Mouse (Mus musculus) bone marrow macrophage, adult 2 months (primary cell): Measurements from ENCODE around the gene Tenm4. TPM values are rescaled to one million over a fixed set of nuclear protein-coding genes. Genes with fewer than 3 reads are reported as not detected.

Source experiments
- H3K27ac ChIP-seq: 2 replicates; pipeline ENCODE4 v1.5.1; 2012; ENCODE audit warnings: low read depth, low read length; ENCODE audit not compliant: insufficient read depth
- H3K4me1 ChIP-seq: 2 replicates; pipeline ENCODE4 v1.6.1; 2012; ENCODE audit warnings: low read length; ENCODE audit not compliant: control insufficient read depth, insufficient read depth
- H3K4me3 ChIP-seq: 2 replicates; pipeline ENCODE4 v1.5.1; 2012; ENCODE audit warnings: mild to moderate bottlenecking, low read length, moderate library complexity; ENCODE audit not compliant: insufficient read depth
- CTCF ChIP-seq: IDR thresholded peaks from 2 replicates; pipeline ENCODE4 v1.5.1; 2012; ENCODE audit warnings: low read depth, mild to moderate bottlenecking, low read length, moderate library complexity
- POLR2A ChIP-seq: IDR thresholded peaks from 2 replicates; pipeline ENCODE4 v1.6.1; 2012; ENCODE audit warnings: mild to moderate bottlenecking, low read depth, low read length, borderline replicate concordance
- polyA plus RNA-seq: library from polyadenylated mRNA; stranded (reverse); fragments of >200 nt; gene quantifications from 2 replicates; pipeline ENCODE4 v1.2.4, GENCODE M21; 2012; ENCODE audit not compliant: missing spikeins, insufficient read depth, insufficient read length

Gene Tenm4
- polyA plus RNA-seq, 1 experiment, result not detected

DNA sequence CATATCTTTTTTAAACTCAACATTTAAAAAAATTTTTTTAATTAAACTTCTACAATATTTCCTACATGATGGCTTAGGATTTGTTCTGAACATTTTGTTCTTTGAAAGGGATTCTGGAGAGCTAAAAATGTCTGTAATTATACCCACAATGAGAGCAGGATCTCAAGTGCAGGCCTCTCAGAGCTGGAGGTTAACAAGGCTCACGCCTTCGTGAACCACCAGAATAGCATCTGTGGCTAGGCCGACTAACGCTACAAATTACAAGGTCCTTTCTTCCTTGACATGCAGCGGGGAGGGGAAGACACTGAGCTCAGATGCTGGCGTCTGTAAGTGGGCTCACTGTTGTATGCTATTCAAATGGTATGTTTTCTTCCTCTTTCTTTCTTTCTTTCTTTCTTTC lies 411.7 kb downstream of the Tenm4 start:
- no peak for TF ChIP-seq POLR2A
- TF ChIP-seq CTCF, result no peak

DNA sequence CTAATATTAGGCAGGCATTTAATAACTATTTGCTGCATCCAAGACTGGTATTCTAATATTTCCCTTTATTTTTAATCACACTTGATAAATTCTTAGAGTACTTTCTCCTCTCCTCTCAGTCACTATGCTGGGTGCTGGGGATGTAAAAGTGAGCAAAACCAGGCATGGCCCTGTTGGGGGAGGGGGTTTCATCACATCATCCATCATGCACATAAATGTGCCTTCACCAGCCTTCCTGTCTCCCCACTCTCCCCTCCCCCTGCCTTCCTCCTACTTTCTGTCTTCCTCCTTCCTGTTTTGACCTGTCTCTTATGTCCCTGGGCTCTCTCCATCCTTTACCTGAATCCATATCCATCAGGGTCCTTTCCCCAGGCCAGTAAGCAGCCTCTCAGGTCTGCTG lies 416.4 kb downstream of the Tenm4 start:
- Histone ChIP-seq H3K27ac (no peak overlapping the region), H3K4me1 (no peaks in the 10 kb centered on the region), H3K4me3 (no peak overlapping the region)
- no peak for TF ChIP-seq CTCF
- no peak for TF ChIP-seq POLR2A

More for the DNA sequence above, 411.7 kb downstream of the Tenm4 start:
- H3K27ac ChIP-seq, result no peak overlapping the region
- no peak overlapping the region for H3K4me3 ChIP-seq
- no peaks in the 10 kb centered on the region for H3K4me1 ChIP-seq

DNA sequence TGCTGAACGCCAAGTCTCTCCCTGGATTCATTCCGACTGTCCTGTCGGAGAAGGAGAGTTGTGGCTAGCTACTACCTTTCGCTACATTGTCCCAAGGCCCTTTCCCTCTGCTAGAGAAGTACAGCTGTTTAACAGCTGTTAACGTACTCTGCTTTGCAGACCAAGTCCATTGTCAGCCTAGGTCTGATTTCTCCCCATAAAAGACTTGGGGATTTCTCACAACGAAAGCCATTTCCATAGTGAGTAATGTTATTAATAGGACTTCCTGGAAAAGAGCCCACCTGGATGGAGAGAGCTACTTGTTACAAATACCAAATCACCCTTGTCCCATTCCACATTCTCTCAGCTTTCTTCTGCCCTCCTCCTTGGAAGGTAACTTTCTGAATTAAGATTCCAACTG lies 417.5 kb downstream of the Tenm4 start:
- no peak overlapping the region for H3K27ac ChIP-seq
- H3K4me1 ChIP-seq, result no peaks in the 10 kb centered on the region
- no peak overlapping the region for H3K4me3 ChIP-seq
- TF ChIP-seq CTCF, result no peak
- TF ChIP-seq POLR2A, result no peak

DNA sequence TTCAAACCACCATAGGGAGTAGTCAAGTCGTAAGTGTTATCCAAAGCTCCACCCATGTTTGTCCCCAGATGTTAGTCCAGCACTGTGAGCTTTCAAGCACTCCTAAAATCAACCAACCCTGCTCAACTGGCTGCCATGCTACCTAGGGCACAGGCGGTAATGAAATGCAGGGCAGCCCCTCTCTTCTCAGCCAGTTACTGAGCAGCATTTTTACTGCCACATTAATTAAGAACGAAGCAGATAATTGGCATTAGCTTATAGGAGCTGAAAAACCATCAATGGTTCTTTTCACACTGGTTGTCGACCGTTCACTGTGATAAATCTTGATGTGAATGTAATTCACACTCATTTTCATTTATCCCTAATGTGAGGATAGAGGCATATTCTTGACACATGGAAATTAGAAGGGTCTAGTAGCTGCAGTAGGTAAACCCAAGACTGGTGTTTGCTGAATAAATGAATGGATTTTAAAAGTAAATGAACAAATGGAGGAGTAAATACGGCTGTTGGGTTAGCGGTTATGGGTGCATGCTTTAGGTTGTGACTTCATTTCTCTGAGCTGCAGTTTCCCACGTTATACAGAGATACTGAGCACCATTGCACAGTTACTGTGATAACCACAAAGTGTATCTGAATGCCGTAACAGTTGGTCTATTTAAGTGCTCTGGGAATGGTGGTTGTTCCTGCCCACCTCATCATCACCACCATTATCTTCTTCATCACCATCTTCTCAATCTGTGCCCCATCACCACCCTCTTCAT lies 424.7 kb downstream of the Tenm4 start:
- H3K4me1 ChIP-seq, result no peaks in the 10 kb centered on the region
- TF ChIP-seq POLR2A, result no peak
- TF ChIP-seq CTCF, result no peak
- H3K27ac ChIP-seq, result no peak overlapping the region
- no peak overlapping the region for H3K4me3 ChIP-seq

DNA sequence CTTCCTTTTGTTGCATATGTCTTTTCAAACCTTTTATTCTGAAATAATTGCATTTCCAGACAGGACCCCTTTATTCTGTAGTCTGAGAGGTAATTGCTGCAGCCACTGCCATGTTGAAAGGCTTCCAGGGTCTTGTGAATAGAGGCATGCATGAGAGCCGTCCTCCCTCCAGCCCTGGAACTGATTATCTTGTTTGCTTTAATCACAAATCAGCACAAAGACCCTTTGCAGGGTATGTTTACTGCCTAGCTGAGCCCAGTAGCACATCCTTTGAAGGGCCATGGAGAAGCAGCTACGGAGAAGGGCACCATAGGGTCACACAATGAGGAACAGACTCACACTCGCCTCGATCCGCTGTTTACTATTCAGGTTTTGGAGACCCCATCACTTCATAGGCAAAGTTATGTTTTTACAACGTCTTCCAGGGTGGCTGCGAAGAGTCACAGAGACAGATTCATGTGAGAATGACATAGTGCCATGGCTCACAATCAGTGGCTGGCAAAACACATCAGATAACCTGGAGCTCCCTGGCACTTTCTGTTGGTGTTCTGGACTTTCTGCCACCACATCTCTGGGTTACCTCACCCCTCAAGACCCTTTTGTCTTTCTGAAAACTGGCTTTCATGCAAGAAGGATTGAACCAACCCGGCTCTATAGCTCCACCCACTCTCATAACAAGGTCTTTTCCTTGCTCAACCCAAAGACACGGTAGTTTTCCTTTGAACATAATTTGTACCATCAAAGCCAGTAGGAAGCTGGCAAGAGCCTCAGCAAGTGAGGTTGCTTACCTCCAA lies 425.6 kb downstream of the Tenm4 start:
- Histone ChIP-seq H3K4me1 (no peaks in the 10 kb centered on the region), H3K4me3 (no peak overlapping the region), H3K27ac (no peak overlapping the region)
- no peak for TF ChIP-seq CTCF
- no peak for TF ChIP-seq POLR2A

DNA sequence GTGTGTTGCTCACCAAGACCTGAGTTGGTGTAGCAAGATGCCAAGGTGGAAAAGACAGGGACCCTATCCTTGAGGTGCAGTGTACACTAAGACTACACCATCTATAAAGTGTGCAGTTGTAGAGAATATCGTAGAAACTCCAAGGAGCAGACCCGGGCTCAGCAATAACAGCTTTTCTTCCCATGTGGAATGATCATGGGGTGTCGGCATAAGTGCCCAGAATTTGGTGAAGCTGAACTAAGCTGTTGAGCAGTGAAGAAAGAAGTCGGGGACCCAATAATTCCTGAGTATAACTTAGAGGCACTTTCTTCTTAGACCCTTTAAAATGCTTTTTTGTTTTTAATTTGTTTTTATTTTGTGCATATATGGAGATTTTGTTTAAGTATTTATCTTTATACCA lies 426.8 kb downstream of the Tenm4 start:
- TF ChIP-seq POLR2A, result no peak
- TF ChIP-seq CTCF, result no peak
- Histone ChIP-seq H3K4me1 (no peaks in the 10 kb centered on the region), H3K27ac (no peak overlapping the region), H3K4me3 (no peak overlapping the region)

DNA sequence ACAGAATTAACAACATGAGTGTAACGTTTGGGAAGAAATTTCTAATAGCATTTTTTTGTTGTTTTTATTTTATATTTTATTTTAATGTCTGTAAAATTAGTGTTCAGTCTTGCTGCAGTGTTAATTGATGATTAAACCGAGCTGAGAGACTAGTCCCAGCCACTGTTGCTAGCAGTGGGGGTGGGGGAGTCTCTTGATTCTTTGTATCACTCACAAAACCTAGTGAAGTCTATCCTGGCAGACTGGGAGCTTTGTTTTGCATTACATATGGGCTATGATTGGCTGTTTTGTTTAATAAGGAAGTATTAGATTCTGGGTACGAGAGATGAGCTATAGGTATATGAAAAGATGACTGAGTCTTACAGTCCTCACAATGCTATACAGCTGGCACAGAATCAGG lies 428.0 kb downstream of the Tenm4 start:
- Histone ChIP-seq H3K4me1 (no peaks in the 10 kb centered on the region), H3K4me3 (no peak overlapping the region), H3K27ac (no peak overlapping the region)
- TF ChIP-seq CTCF, result no peak
- TF ChIP-seq POLR2A, result no peak

DNA sequence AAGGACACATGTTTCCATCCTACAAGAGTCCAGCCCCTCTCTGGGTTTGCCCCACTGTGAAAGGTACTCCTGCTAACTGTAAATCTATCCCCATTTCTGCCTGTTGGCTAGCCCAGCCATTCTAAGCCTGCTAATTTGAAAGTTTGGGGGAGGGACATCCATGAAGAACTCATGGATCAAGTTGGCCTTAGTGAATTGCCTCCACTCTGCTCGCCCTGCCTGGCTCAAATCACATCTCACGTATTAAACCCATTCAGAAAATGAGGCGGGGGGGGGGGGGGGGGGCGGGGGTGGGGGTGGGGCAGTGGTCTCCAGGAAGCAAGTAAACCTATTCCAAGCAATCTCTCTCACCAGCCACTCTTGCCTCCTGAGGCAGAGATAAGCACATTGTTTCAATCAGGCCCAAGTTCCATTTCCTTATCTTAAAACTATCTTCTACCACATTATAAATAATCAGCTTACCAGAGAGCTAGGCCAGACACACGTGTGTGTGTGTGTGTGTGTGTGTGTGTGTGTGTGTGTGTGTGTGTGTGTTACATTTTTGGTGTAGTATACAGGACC lies 429.4 kb downstream of the Tenm4 start:
- no peaks in the 10 kb centered on the region for H3K4me1 ChIP-seq
- H3K4me3 ChIP-seq, result no peak overlapping the region
- TF ChIP-seq POLR2A, result no peak
- TF ChIP-seq CTCF, result no peak
- H3K27ac ChIP-seq, result no peak overlapping the region

DNA sequence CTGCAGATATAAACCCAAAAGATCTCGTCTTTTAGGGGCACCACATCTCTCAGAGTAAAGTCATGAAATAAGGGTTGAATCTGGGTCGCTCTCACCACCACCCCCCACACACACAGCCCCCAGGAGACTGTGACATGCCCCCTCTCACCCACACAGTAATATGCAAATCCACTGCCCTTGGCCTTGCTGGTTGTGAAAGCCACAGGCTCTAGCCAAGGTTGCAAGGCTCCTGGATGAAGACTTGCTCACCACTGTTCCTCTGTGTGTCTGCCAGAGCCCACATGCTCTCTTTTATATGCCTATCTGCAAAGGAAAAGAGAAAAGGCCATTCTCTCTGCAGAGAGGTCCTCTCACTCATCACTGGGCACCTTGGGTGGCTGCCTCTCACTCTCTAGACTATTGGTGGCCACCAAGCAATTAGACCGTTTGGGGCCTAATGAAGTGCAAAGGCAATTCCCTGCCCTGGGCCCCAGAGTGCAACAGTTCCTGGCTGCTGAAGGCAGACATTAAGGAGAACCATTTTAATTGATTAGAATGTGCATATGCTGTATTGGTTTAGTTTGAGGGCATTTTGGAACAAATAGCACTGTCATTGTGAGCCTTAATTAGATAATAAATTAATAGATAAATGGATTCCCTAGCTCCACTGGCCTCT lies 433.2 kb downstream of the Tenm4 start:
- no peak for TF ChIP-seq POLR2A
- no peak for TF ChIP-seq CTCF
- H3K4me3 ChIP-seq, result no peak overlapping the region
- H3K27ac ChIP-seq, result no peak overlapping the region
- H3K4me1 ChIP-seq, result no peaks in the 10 kb centered on the region
